Mouse (Mus musculus) hindbrain, embryonic 16.5 days (tissue): ENCODE results near the gene Fam193a. TPM values are rescaled to one million over a fixed set of nuclear protein-coding genes. Genes with fewer than 3 reads are reported as not detected.

Source experiments
- ATAC-seq: fragments of 200-750 bp; cut with Nextera tagmentation; 2 replicates; pipeline ENCODE4 v1.8.0; 2017; ENCODE audit warnings: moderate TSS enrichment, moderate library complexity
- H3K27ac ChIP-seq: fragments of 300-500 bp; sonication (generic); 2 replicates; pipeline ENCODE4 v1.5.1; 2014; ENCODE audit warnings: low read depth, mild to moderate bottlenecking, control low read depth, low read length, moderate library complexity
- H3K27me3 ChIP-seq: fragments of 300-500 bp; sonication (generic); replicated peaks from 2 replicates; pipeline ENCODE4 v1.6.1; 2014; ENCODE audit warnings: low read length; ENCODE audit not compliant: control insufficient read depth, insufficient read depth
- H3K36me3 ChIP-seq: fragments of 300-500 bp; sonication (generic); 2 replicates; pipeline ENCODE4 v1.6.1; 2014; ENCODE audit warnings: mild to moderate bottlenecking, low read length, moderate library complexity, mixed read lengths; ENCODE audit not compliant: control insufficient read depth, insufficient read depth
- H3K4me1 ChIP-seq: fragments of 300-500 bp; sonication (generic); 2 replicates; pipeline ENCODE4 v1.6.1; 2014; ENCODE audit warnings: low read depth, low read length; ENCODE audit not compliant: control insufficient read depth, insufficient read depth
- H3K4me2 ChIP-seq: fragments of 300-500 bp; sonication (generic); 2 replicates; pipeline ENCODE4 v1.6.1; 2014; ENCODE audit warnings: mild to moderate bottlenecking, low read length, control low read depth, moderate library complexity
- H3K4me3 ChIP-seq: fragments of 300-500 bp; sonication (generic); 2 replicates; pipeline ENCODE4 v1.5.1; 2014; ENCODE audit warnings: mild to moderate bottlenecking, low read length, control low read depth, moderate library complexity
- H3K9ac ChIP-seq: fragments of 300-500 bp; sonication (generic); 2 replicates; pipeline ENCODE4 v1.6.1; 2014; ENCODE audit warnings: low read depth, mild to moderate bottlenecking, control low read depth, low read length, moderate library complexity
- H3K9me3 ChIP-seq: fragments of 300-500 bp; sonication (generic); 2 replicates; pipeline ENCODE4 v1.6.1; 2014; ENCODE audit warnings: mild to moderate bottlenecking, low read length, moderate library complexity; ENCODE audit not compliant: control insufficient read depth
- WGBS: fragments of 180-500 bp; shearing (Covaris S2); extraction: QIAGEN DNeasy Blood & Tissue Kit; methylation state at CpG from one replicate; pipeline ENCODE4 v1.1.7; 2014; 5-methylcytosine and 5-hydroxymethylcytosine counted together
- polyA plus RNA-seq: library from polyadenylated mRNA; unstranded; fragments of >200 nt; fragmentation: Nextera tagmentation; extraction: Ambion mirVana; gene quantifications from 2 replicates; pipeline ENCODE4 v1.2.1, GENCODE M21; 2015

Fam193a gene
- polyA plus RNA-seq, 1 experiment from 2014 or later, result 14.8 TPM

GRCm38 (mm10) chr5:34430776-34431175 lies 61.0 kb downstream of the Fam193a start:
- H3K9me3 ChIP-seq, result no peaks in the 10 kb centered on the region
- H3K4me1 ChIP-seq, result no peaks in the 10 kb centered on the region
- H3K9ac ChIP-seq, result no peak overlapping the region
- H3K36me3 ChIP-seq, result peaks cover 26% of the 10 kb centered on the region
- WGBS, result 83% methylated on average over 3 of the region's 3 CpGs
- no peak overlapping the region for H3K27ac ChIP-seq
- ATAC-seq, result no peak
- no peak overlapping the region for H3K4me2 ChIP-seq
- no peak overlapping the region for H3K4me3 ChIP-seq
- H3K27me3 ChIP-seq, result no peaks in the 10 kb centered on the region

DNA sequence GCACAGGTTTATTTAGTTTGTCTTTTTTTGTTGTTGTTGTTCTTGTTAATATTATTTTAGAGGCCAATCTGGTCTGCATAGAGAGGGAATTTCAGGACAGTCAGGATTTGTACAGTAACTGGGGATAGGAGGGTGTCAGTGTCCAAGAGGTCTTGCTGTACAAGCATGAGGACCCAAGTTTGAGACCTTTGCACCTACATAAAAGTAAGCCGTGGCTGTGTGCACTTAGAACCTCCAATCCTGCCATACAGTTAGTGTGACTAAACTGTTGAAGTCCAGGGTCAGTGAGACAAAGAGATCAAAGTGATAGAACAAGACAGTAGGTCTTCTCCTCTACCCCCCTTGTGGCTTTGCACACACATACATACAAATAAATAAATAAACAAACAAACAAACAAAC lies 64.1 kb downstream of the Fam193a start:
- ATAC-seq, result no peak
- H3K4me2 ChIP-seq, result no peak overlapping the region
- 76% methylated on average over 1 of the region's 1 CpGs for WGBS

GRCm38 (mm10) chr5:34434241-34434640 lies 64.5 kb downstream of the Fam193a start:
- no peaks in the 10 kb centered on the region for H3K4me1 ChIP-seq
- WGBS, result 90% methylated on average over 3 of the region's 3 CpGs
- no peak for ATAC-seq
- H3K9ac ChIP-seq, result no peak overlapping the region
- no peaks in the 10 kb centered on the region for H3K9me3 ChIP-seq
- no peaks in the 10 kb centered on the region for H3K27me3 ChIP-seq
- peaks cover 18% of the 10 kb centered on the region for H3K36me3 ChIP-seq
- no peak overlapping the region for H3K4me3 ChIP-seq
- H3K27ac ChIP-seq, result no peak overlapping the region
- no peak overlapping the region for H3K4me2 ChIP-seq

More for the DNA sequence above, 64.1 kb downstream of the Fam193a start:
- Histone ChIP-seq H3K9ac (no peak overlapping the region), H3K4me3 (no peak overlapping the region), H3K36me3 (peaks cover 18% of the 10 kb centered on the region), H3K9me3 (no peaks in the 10 kb centered on the region), H3K27me3 (no peaks in the 10 kb centered on the region), H3K27ac (no peak overlapping the region), H3K4me1 (no peaks in the 10 kb centered on the region)

DNA sequence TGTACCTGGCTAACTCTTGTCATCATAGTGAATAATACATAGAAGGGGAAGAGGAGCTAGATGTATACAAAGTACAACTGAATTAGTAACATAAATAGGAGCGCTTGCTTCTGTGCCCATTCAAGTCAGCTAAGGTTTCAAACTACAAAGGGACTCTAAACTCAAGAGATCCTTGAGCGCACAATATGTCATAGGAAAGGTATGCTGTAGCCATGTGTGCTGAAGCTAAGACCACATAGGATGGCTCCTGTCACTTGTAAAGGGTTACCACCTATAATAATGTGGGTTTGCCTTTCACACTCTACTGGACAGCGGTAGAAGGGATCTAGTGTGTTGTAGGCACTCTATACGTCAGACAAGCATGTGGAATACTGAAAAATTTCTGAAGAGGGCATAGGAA lies 68.3 kb downstream of the Fam193a start:
- H3K36me3 ChIP-seq, result peaks cover 34% of the 10 kb centered on the region
- no peak overlapping the region for H3K4me3 ChIP-seq
- 97% methylated on average over 4 of the region's 4 CpGs for WGBS
- H3K4me1 ChIP-seq, result no peaks in the 10 kb centered on the region
- H3K27me3 ChIP-seq, result no peaks in the 10 kb centered on the region
- H3K4me2 ChIP-seq, result no peak overlapping the region
- no peak overlapping the region for H3K27ac ChIP-seq
- no peak for ATAC-seq
- no peak overlapping the region for H3K9ac ChIP-seq
- H3K9me3 ChIP-seq, result no peaks in the 10 kb centered on the region

DNA sequence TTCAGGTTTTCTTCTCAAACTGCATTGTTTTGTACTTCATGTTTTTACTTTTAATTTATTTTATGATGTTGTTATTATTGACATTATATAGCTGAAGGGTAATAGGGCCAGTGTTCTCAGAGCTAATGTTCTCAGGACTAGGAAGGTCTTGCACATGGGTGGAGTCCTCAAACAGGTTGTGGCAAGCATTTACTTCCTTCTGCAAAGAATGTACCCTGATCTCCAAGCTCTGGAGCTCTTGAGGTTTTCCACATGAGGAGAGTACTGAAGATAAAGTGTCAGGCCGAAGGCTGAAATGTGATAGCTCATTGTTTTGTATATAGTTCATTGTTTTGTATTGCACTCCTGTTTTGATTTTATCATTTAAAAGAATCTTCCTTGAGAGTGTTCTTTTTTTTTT lies 68.9 kb downstream of the Fam193a start:
- Histone ChIP-seq H3K27me3 (no peaks in the 10 kb centered on the region), H3K36me3 (peaks cover 39% of the 10 kb centered on the region), H3K4me3 (no peak overlapping the region), H3K27ac (no peak overlapping the region), H3K4me1 (no peaks in the 10 kb centered on the region), H3K9me3 (no peaks in the 10 kb centered on the region), H3K4me2 (no peak overlapping the region), H3K9ac (no peak overlapping the region)
- ATAC-seq, result no peak
- 100% methylated on average over 1 of the region's 1 CpGs for whole genome bisulfite sequencing

DNA sequence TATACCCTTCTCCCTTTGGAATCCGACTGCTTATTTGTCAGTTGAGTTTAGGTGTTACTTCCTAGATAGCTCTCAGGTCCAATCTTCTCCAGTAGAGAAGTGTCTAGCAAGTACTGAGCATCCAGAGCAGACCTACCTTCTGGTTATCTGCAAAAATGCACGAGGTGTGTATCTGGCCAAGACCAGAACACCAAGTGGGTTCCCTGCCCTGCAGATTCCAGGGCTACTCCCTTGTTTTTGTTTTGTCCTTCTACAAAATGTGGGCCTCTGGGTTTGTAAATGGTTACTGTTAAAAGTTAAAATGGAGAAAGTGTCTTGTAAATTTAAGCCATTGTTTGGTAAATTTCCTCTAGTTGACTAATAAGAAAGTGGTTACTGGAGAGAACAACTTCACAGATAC lies 70.0 kb downstream of the Fam193a start:
- no peak overlapping the region for H3K27ac ChIP-seq
- ATAC-seq, result no peak
- no peaks in the 10 kb centered on the region for H3K27me3 ChIP-seq
- no peak overlapping the region for H3K4me3 ChIP-seq
- H3K4me1 ChIP-seq, result no peaks in the 10 kb centered on the region
- WGBS, result 94% methylated on average over 2 of the region's 2 CpGs
- H3K4me2 ChIP-seq, result no peak overlapping the region
- peaks cover 41% of the 10 kb centered on the region for H3K36me3 ChIP-seq
- no peak overlapping the region for H3K9ac ChIP-seq
- no peaks in the 10 kb centered on the region for H3K9me3 ChIP-seq

DNA sequence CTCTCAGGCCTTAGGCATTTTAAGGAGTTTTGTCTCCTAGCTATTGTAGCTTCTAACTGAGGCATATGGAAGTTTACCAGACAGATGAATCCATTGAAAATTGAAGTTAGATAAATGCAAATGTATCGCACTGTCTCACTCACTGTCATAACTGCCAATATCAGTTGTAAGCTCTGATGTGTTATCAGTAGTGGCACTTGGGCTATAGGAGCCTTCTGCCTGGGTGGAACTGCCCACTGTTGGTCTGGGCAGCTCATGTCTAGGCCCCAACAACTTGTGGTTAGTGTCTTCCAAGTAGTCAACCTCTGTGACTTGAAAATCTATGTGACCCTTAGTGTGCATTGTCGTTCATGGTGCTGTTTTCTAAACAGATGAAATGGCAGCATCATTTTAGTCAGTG lies 72.1 kb downstream of the Fam193a start:
- WGBS, result 98% methylated on average over 2 of the region's 2 CpGs
- Histone ChIP-seq H3K36me3 (peaks cover 39% of the 10 kb centered on the region), H3K9ac (no peak overlapping the region), H3K4me2 (no peak overlapping the region), H3K9me3 (no peaks in the 10 kb centered on the region), H3K4me3 (no peak overlapping the region), H3K27me3 (no peaks in the 10 kb centered on the region), H3K4me1 (no peaks in the 10 kb centered on the region), H3K27ac (no peak overlapping the region)
- ATAC-seq, result no peak

DNA sequence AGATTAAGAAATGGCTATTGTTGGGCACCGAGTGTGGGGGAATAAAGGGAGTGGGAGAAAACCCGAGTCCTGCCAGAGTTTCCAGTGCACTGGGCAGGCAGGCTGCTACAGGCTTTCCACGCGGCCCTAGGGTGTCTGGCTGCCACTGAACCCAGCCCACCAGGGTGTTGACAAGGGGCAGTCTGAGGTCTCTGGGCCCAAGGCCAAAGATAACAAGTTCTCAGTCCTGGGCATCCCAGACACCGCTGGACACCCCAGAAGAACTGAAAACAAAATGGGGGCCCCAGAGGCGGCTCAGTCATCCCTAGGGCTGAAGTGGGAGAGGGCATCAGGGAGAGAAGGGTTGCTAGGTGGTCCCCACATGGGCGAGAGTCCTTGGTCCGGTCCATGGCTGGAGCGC lies 76.5 kb downstream of the Fam193a start:
- no peaks in the 10 kb centered on the region for H3K4me1 ChIP-seq
- no peak overlapping the region for H3K9ac ChIP-seq
- H3K9me3 ChIP-seq, result no peaks in the 10 kb centered on the region
- peaks cover 36% of the 10 kb centered on the region for H3K36me3 ChIP-seq
- H3K4me3 ChIP-seq, result no peak overlapping the region
- no peak overlapping the region for H3K27ac ChIP-seq
- ATAC-seq, result no peak
- H3K4me2 ChIP-seq, result no peak overlapping the region
- H3K27me3 ChIP-seq, result no peaks in the 10 kb centered on the region
- WGBS, result 89% methylated on average over 9 of the region's 9 CpGs

- WGBS, result 70% methylated on average over 1 of the region's 1 CpGs
These were observed 89.3 kb downstream of the Fam193a start for GRCm38 (mm10) chr5:34458994-34459393.

GRCm38 (mm10) chr5:34461294-34461693 lies 91.6 kb downstream of the Fam193a start:
- 97% methylated on average over 4 of the region's 4 CpGs for WGBS

More at GRCm38 (mm10) chr5:34458994-34459393, 89.3 kb downstream of the Fam193a start:
- Histone ChIP-seq H3K4me1 (no peaks in the 10 kb centered on the region), H3K9me3 (no peaks in the 10 kb centered on the region), H3K27me3 (no peaks in the 10 kb centered on the region), H3K4me3 (no peak overlapping the region), H3K9ac (no peak overlapping the region), H3K27ac (no peak overlapping the region), H3K36me3 (peaks cover 37% of the 10 kb centered on the region), H3K4me2 (no peak overlapping the region)
- ATAC-seq, result no peak

More at GRCm38 (mm10) chr5:34461294-34461693, 91.6 kb downstream of the Fam193a start:
- Histone ChIP-seq H3K4me3 (no peak overlapping the region), H3K4me2 (no peak overlapping the region), H3K27me3 (no peaks in the 10 kb centered on the region), H3K9ac (no peak overlapping the region), H3K4me1 (no peaks in the 10 kb centered on the region), H3K9me3 (no peaks in the 10 kb centered on the region), H3K36me3 (peaks cover 52% of the 10 kb centered on the region), H3K27ac (no peak overlapping the region)
- ATAC-seq, result no peak
